Mouse (Mus musculus) heart, postnatal 0 days (tissue): ENCODE data around the gene Edil3.

Experiments used
- CTCF ChIP-seq: IDR thresholded peaks from 2 replicates; pipeline ENCODE4 v1.5.1; 2016; ENCODE audit warnings: antibody characterized with exemption, control low read depth, low read depth
- EP300 ChIP-seq: IDR thresholded peaks from 2 replicates; pipeline ENCODE4 v1.6.1; 2016; ENCODE audit warnings: antibody characterized with exemption, low read depth

DNA sequence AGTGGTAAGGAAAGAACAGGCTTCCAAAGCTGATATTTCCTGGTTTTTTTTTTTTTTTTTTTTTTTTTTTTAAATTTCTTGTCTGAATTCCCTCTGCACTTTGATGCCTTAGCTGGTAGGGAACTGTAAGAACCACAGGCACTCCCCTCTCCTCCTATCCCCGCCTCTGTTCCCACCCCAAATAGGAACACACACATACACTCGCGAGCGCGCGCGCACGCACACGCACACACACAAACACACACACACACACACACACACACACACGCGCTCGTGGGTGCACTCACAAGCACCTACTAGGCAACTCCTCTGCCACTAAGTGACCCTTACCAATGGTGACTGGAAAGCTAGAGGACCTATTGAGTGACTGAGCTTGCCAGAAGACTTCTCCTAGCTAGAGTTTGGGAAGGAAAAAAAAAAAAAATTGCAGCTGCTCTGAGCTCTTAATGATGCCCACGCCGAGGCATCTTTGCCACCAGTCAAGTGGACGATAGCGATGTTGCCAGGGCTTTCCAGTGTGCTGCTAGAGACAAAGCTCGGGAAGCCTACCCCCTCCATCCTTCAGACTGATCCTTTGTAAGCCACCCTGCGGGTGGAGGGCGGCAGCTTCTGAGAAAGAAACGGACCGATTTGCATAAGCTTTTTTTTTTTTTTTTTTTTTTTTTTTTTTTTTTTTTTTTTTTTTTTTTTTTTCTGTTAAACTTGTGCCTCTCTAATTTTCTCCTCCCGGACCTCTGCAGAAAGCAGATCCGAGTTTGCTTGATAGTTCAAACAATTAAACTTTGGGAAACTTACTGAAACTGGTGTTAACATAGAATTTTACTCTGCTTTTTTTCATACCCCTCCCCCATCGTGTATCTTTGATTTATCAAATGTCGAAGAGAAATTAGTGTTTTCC lies 2.5 kb downstream of the Edil3 start:
- TF ChIP-seq CTCF (no peak), EP300 (no peak)
